Mouse (Mus musculus): ENCODE data around the gene Eno3. TPM values are rescaled to one million over a fixed set of nuclear protein-coding genes. Genes with fewer than 3 reads are reported as not detected.
A peak's percentile ranks its signal among the peaks of the same experiment; 100 is the strongest.

Eno3 gene
- total RNA-seq, 2 experiments from 2014 or later = 5.2 to 7.4 TPM

DNA sequence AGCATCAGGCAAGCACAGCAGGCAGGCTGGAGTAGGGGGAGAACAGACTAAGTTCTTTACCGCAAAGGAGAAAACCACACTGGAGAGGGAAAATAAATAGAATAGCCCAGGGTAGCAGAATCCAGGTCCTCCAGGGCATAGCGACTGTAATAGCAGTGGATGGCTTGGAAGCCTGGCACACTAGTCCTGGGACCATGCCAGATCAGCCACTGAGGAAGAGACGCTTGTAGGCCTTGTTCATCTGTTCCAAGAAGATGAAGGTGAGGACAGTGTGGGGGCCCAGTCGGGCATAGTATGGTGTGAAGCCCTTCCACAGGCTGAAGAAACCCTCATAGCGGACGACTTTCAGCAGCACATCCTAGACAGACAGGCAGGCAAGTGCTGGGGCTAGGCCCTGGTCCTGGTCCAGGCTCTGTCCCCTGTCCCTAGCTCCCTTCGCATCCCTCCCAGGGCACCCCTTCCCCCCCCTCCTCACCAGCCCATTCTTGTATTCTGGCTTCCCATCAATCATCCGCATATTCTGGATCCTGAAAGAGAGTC, 12.4 kb upstream of the Eno3 start:
- no peak for DNase-seq

DNA sequence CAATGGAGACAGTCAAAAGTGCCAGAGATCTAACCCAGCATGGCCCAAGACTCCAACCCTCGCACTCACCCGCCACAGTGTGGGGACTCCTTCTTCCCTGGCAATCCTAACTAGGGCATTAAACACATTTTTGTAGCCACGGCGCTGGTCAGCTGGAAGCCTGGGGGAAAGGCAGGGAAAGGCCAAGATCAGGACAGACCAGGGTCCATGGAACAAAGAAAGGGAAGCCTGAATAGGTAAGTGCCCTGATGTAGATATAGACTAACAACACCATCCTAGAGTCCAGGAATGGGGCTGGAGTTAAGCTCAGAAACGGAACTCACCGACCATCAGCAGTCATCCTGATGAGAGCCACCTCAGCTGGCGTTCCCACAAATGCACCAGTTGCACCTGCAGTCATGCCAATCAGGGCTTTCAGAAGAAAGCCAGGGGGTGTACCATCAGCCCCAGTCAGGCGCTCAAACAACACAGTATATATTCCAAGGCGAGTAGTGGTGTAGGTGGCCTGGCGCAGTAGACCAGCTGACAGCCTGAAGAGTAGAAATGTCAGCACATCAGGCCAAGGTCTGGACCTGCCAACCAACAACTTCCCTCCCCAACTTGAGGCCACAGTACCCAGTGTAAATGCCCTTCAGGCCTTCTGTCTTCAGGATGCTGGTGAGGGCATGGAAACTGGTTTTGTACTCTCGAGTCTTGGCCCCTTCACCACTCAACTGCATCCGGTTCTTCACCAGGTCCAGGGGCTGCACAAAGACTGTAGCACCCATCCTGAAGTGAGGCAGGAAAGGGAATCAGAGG, 11.3 kb upstream of the Eno3 start:
- no peak for DNase-seq

DNA sequence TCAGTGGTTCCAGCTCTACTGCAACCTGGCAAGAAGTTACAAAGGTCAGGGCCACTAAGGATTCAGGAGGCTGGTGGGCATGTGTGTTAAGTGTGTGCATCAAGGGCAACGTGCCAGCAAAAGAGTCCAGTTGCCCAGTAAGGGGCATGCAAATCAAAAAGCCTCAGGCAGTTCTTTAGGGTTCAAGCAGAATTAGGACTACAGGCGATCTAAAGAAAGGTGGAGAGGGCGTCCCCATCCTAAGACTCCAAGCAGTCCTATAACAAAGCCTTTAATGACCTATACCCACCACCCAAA, 10.8 kb upstream of the Eno3 start:
- no peak for DNase-seq

DNA sequence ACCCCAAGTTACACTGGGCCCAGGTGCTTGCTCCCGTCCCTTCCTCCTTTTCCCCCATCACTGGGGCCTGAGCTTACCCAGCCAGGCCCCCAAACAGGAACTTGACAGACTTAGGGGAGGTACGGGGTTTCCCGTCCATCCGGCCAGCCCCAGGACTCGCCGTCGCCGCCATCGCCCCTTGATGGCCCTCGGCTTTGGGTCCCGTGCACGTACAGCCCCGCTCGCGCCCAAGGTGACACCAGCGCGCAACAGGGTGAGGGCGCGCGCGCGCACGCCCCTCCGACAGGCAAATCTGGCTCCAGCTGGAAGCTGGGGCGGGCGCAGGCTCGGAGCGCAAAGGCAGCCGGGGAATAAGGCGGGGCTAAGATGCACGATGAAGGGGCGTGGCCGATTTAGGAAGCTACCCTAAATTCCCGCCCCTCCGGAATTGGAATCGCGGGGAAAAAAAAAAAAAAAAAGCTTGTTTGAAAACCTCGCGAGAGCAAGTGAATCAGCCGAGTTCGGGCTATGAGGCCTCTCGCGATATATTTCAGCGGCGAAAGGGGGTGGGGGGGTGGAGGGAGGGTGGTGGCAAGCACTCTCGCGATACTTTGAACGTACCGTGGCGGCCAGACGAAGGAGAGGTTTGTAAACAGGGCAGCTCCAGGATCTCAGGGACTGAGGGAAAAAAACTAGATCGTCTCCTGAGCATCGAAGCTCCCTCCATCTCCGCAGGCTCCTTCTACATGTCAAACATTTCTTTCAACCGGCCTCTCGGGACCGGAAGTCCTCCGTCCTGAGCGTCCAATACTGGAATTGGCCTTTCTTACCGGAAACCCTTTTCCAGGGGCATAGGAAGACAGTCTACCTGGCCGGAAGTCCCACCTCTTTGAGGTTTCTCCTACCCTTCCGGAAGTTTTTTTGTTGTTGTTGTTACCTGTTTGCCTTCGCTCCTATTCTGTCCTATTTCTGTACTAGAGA, 10.0 kb upstream of the Eno3 start, which contains the start of the genes Rnf167 and Slc25a11:
Rnf167 (plus strand) TSS at position 545 of the 960 bp plus-strand sequence.
Slc25a11 (minus strand) TSS at position 789 of the 960 bp plus-strand sequence.
- DNase-seq = peak; percentile 94 to 95

DNA sequence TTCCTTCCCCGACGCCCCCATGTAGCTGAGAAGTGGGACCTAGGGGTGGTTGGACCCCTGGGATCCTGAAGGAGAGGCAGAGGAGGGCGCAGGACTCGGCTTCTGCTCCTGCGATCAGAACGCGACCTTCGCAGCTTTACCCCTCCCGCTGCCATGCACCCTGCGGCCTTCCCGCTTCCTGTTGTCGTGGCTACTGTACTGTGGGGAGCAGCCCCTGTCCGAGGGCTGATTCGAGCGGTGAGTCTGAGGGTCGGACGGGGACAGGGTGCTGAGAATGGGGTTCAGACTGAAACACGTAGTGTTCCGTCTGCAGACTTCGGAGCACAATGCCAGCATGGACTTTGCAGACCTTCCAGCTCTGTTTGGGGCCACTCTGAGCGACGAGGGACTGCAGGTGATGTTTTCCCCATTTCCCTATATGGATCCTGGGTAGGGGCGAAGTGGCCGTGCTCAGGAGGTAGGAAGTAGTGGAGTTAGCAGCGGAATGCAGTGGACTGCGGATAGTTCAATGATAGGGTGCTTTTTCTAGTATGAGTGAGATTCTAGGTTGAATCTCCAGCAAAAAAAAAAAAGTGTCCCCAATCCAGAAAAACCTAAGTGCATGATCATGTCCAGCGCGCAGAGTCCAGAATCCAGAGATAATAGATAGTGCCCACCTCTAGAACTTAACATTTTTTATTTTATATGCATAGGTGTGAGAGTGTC, 9.1 kb upstream of the Eno3 start:
- no peak for DNase-seq

DNA sequence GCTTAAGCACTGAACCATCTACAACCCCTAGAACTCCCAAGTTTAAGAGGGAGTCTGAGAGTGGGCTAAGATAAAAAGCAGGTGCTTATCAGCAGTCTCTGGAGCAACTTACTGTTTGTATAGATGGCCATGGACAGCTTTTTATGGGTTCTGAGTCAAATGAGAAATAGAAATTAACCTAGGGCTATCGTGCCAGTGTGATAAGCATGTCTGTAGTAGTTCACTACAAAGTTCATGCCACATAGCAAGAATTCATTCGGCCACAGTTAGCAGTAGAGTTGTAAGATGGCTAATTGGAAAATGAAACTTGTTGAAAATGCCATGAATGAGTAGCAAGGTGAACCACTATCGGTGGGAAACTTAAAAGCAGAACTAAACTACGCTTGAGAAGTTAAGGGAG, 8.5 kb upstream of the Eno3 start:
- no peak for DNase-seq

DNA sequence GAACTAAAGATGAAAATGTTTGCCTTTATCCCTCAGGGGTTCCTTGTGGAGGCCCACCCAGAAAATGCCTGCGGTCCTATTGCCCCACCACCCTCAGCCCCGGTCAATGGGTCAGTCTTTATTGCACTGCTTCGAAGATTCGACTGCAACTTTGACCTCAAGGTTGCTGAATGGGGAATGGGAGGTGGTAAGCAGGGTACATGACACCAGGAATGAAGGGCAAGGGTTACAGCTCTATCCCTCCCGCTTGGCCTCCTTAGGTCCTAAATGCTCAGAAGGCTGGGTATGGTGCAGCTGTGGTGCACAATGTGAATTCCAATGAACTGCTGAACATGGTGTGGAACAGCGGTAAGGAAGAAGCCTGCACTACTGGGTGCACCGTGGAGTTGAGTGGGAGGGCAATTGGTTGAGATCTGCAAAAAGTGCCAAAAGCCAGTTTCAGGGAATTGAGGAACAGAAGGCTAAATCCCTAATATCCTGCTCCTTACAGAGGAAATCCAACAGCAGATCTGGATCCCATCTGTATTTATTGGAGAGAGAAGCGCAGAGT, 7.7 kb upstream of the Eno3 start:
- no peak for DNase-seq

DNA sequence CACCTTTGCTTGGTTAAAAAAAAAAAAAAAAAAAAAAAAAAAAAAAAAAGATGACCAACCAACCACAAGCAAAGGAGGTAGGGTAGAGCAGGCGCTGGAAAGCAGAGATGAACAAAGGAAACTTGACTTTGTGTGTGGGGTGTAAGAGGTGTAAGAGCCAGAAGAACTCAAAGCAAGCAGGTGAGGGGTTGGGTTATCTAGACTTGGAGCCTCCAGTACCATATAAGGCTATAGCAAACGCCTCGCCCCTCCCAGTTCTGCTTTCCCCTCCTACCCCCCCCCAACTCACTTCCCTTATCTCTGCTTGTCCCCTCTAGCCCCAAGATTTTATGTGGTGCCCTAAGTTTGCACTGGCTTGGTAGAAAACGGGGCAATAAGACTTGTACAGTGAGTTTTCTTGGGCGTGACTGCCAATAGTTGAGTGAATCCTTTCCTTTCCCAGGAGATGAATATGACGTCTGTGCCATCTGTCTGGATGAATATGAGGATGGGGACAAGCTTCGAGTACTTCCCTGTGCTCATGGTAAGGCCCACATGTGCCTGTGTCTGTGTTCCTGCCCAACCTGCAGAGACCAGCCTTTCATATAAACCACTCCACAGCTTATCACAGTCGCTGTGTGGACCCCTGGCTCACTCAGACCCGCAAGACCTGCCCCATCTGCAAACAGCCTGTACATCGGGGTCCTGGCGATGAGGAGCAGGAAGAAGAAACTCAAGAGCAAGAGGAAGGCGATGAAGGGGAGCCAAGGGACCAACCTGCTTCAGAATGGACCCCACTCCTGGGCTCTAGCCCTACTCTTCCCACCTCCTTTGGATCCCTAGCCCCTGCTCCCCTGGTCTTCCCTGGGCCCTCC, 6.5 kb upstream of the Eno3 start:
- DNase-seq = no peak

DNA sequence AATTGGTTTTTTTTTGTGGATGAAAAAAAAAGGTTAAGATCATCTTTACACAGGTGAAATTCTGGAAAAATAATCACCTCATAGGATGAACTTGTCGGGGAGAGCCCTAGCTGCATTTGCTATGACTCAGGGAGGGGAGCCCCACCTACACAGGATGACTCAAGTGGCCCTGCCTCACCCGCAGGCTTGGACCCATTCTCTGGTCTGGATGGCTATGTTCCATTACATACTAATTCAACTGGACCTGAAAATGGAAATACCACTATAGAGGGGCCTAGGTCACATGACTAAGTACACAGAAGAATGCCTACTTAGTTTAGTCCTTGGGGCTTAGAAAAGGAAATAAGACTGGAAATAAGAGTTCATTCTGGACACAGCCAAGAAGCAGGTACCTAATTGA, 5.6 kb upstream of the Eno3 start:
- DNase-seq = no peak

DNA sequence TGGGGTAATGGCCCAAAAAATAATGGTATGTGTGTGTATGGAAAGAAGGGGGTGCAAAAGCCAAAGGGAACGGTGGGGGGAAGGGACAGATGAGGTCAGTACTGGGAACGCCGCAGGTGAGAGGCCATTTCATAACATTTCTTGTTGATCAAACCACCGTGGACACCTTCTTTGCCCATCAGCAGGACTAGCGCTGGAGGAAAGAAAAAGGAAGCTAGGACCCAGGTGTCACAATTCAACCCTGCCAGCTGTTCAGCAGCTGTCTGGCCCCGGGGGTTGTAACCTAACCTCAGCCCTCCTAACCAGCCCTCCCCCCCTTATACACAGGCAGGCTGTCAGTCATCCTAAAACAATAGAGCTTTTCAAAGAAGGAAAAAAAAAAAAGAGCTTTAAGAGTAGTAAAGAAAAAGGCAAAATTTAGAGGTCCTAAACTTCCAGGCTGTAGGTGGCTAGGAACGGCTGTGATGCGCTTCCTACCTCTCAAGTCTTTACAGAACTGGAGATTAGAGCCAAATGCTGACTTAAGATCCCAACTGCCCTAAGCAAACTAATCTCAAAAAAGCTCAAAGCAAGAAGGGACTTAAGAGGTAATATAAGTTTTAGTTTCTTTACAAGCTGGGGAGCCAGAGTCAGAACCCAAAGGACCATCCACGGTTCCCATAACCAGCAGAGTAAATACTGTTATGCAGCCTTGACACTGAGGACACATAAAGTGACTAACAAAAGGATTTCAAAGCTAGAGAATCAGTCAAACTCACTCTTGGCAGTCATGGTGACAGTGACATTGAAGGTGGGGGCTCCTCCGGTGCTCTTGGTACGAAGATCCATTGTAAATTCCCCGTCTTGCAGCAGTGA, 4.7 kb upstream of the Eno3 start:
- no peak for DNase-seq

DNA sequence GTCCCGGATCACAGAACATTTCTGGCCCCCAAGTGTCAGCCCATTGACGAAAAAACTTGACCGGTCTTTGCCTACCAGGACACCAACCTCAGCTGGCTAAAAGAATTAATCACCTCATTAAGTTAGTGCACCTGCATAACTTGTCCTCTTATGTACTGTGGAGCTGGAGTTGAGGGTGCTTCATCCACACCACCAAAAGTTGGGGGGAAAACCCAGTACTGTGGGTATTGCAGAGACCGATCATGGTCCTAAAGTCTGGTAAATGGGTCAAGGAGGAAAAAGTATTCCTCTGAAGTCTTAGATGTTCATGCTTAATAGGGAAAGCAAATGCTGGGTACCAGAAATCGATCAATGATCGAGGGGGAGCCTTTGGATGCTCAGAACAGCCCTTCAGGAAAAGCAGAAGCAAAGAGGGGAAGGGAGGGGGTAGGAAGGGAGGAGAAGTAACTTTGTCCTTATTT, 4.1 kb upstream of the Eno3 start:
- DNase-seq = no peak

DNA sequence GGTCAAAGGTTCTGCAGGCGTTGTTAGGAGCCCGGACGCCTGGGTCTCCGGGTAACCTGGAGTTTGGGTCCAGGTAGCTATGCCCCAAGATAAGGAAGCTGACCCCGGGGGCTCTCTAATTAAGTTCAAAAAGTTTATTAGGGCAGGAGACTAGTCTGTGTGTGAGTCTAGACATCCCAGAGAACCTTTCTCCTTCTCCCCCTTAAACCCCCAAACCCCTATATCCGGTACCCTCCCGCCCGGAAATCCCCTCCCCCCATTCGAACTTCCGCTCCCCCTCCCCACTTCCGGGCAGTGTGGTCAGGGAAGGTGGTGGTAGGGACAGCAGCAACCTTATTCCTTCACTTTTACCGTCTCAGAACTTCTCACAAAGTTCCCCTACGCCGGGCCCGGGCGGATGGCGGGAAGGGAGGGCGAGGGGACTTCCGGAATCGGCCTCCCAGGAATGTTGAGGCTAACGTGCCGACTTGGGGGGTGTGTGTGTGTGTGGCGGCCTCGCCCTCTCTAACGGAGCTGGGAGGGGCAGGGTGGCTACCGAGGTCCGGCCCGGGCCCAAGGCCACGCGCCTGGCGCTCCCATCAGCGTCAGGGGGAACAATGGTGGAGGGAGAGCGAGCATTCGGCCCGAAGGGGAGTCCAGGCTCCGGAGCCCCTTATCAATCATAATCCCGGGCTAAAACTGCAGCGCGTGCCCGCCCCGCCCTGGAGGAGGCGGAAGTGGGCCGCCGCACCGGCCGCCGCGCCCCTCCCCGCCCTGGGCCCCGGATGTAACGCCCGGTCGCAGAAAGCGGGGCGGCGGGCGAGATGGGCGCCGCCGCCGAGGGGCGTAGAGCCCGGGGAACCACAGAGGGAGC, 3.4 kb upstream of the Eno3 start:
- DNase-seq = no peak

DNA sequence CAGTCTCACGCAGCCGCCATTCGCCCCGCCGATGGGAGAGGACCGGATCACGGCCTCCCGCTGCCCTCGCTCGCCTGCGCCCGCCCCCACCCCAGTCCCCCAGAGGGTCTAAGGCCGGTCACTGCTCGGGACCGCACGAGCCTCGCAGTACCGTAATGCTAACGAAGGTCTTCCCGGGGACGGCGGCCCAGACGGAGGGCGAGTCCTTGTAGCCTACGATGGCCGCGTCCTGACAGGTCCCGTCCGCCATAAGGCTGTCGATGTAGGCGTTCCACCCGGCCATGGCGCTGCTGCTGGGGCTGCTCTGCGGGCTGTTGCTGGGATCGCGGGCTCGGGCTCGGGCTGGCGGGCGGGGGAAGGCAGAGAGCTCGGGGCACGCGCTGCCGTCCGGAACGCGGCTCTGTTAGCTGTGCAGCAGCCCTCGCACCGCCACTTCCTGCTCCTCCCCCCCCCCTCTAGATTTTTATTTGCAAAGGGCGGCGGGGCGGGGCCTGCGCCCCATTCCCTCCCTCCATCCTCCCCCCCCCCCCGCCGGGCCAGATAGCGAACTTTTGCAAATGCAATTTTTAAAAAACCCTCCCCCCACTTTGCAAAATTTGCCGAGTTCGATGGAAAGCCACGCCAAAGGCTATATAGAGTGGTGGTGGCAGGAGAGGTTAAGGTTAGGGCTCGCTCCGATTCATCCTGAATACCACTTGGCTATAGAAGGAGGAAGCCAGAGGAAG, 2.6 kb upstream of the Eno3 start, which contains the start of gene Pfn1:
Pfn1 (minus strand) TSS at position 447 of the 725 bp plus-strand sequence.
- DNase-seq = peak; percentile 66 to 72

DNA sequence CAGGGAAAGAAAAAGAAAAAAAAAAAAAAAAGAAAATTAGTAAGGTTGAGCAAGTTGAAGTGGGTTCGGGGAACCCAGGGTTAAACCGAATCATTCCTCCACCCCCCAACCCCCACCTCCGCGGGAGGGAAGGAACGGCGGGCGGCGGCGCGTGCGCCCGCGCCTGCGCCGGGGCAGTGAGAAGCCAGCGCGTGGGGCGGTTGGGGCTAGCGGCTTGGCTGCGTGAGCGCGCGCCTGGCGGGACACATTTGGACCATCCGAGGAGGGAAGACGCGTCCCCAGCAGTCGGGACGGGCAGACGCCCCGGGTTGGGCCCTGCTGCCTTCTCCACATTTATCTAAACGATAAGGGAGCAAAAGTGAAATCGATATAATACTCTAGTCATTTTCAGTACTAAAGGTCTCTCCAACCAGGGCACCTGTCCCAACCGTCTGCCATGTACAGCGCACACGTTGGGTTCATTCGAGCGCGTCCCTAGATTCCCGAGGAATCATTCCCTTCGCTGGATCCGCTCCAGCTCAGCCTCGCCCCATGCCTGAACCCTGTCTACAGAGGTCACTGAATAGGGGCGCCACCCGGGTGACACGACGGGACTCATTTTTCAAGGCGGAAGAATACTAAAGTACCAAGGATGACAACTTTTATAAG, 2.0 kb upstream of the Eno3 start:
- peak; percentile 75 for DNase-seq

DNA sequence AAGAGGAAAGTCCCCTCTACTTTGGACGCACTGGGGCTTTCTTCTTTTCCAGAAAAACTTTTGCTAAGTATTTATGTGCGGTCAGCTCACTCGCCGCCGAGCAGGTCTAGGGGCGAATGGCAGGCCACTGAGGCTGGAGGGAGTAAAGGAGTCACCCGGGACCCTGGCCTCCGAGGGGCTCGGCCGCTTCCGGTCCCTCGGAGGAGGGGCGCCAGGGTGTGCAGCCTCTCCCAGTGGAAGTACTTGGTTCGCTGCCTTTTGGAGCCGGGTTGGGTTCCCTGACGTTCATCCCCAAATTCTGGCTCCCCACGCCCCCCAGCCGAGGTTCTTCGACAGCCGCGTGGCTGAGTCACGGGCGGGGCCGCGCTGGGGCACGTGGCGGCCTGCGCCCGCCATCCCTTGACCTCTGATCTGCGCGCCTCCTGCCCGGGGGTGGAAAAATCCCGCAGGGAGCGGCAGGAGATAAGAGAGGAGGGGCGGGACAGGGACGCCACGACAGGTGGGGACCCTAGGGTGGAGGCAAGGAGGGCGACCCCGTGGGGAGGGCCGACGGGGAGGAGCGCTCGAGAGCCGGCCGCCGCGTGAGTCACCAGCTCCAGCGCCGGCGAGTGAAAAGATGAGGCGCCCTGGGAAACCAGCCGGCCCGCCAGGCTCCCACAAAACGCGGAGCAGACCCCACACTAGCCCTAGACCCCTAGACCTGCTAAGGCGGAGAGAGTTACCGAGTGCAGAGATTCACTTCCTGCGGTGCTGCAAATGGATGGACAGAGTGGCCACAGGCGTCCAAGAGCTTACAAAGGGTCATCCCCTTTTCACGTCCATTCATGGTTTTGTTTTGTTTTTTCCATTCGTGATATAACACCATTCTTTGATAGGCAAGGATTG, 1.2 kb upstream of the Eno3 start:
- DNase-seq = no peak

DNA sequence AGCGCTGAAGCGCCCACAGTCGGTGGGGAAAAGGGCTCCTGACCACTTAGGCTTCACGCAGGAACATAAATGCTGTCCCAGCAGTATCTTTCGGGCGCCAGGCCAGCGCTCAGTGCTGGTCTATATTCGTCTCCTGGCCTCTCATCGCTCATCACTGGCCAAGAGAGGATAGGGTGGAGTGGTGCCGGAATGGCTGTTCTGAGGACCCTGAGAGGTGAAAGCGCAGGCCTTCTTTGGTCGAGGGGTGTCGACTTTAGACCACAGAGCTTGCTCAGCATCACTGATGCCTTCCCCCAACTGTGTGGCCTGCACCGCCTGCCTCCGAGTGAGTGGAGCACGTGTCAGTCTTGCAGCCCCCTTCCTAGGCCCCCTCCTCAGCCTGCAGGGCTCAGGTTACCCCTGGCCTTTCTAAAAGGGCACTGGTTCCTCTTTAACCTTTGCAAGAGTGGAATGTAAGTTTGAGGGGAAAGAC, 510 bp upstream of the Eno3 start:
- DNase-seq = no peak

DNA sequence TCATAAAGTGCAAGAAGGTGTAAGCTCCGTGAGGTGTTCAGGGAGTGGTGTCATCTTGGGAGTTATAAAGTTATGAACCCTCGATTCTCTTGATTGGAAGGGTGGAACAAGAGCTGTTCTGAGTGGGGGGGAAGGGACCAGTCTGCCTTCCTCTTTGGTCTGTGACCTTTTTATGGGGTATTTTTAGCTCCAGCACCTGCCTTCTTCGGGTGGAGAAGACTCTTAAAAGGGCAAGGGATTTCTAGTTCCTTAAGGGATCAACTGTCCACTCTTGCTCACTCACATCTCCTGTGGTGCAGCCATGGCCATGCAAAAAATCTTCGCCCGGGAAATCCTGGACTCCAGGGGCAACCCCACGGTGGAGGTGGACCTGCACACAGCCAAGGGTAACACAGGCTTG, 571 bp downstream of the Eno3 start:
- no peak for DNase-seq

All from layer of hippocampus, postnatal 36 days (tissue).